Mouse (Mus musculus) 416B (cell line): ENCODE data around the gene Myo18a.

Source experiments
- DNase-seq: peaks from one replicate; pipeline ENCODE4 v3.0.0; 2011; ENCODE audit warnings: low read depth

Myo18a gene

GRCm38 (mm10) chr11:77795216-77795615, 32.2 kb downstream of the Myo18a start:
- DNase-seq, result no peak

GRCm38 (mm10) chr11:77800491-77800868, 37.4 kb downstream of the Myo18a start:
- DNase-seq, result no peak

- peak; percentile 83 for DNase-seq
Observed at GRCm38 (mm10) chr11:77800869-77801701, 38.0 kb downstream of the Myo18a start.

GRCm38 (mm10) chr11:77802341-77802865, 39.4 kb downstream of the Myo18a start:
- DNase-seq, result peak; percentile 90

- no peak for DNase-seq
Observed at GRCm38 (mm10) chr11:77806218-77806617, 43.2 kb downstream of the Myo18a start.

GRCm38 (mm10) chr11:77806855-77807254, 43.8 kb downstream of the Myo18a start:
- no peak for DNase-seq

- no peak for DNase-seq
Observed at GRCm38 (mm10) chr11:77808051-77808465, 45.0 kb downstream of the Myo18a start.

GRCm38 (mm10) chr11:77809215-77809614, 46.2 kb downstream of the Myo18a start:
- no peak for DNase-seq

GRCm38 (mm10) chr11:77810018-77810417, 47.0 kb downstream of the Myo18a start:
- DNase-seq, result no peak

GRCm38 (mm10) chr11:77813969-77814368, 50.9 kb downstream of the Myo18a start:
- DNase-seq, result no peak

- DNase-seq, result peak; percentile 88
Observed at GRCm38 (mm10) chr11:77816003-77816402, 53.0 kb downstream of the Myo18a start.

- peak; percentile 42 for DNase-seq
Observed at GRCm38 (mm10) chr11:77821648-77822047, 58.6 kb downstream of the Myo18a start.

- peak; percentile 59 for DNase-seq
Observed at GRCm38 (mm10) chr11:77822781-77823180, 59.7 kb downstream of the Myo18a start.

GRCm38 (mm10) chr11:77825853-77826252, 62.8 kb downstream of the Myo18a start:
- DNase-seq, result peak; percentile 69

GRCm38 (mm10) chr11:77826311-77826710, 63.3 kb downstream of the Myo18a start:
- no peak for DNase-seq

- DNase-seq, result peak; percentile 75
Observed at GRCm38 (mm10) chr11:77827241-77827995, 64.4 kb downstream of the Myo18a start.

GRCm38 (mm10) chr11:77828163-77828562, 65.1 kb downstream of the Myo18a start:
- DNase-seq, result peak; percentile 42

- DNase-seq, result peak; percentile 88
Observed at GRCm38 (mm10) chr11:77829043-77829841, 66.2 kb downstream of the Myo18a start.

GRCm38 (mm10) chr11:77830875-77831274, 67.8 kb downstream of the Myo18a start:
- no peak for DNase-seq

GRCm38 (mm10) chr11:77832541-77832940, 69.5 kb downstream of the Myo18a start:
- no peak for DNase-seq

GRCm38 (mm10) chr11:77835109-77835508, 72.1 kb downstream of the Myo18a start:
- peak; percentile 34 for DNase-seq

GRCm38 (mm10) chr11:77836290-77836689, 73.2 kb downstream of the Myo18a start:
- no peak for DNase-seq
